Mouse (Mus musculus) liver, adult 2 months (tissue): ENCODE data around the gene Ifit3.

ENCODE experiments used
- CTCF ChIP-seq: fragments of 200-500 bp; IDR thresholded peaks from 2 replicates; pipeline ENCODE4 v1.5.1; 2011; ENCODE audit warnings: low read depth, low read length, control low read depth
- POLR2A ChIP-seq: fragments of 200-500 bp; IDR thresholded peaks from 2 replicates; pipeline ENCODE4 v1.6.1; 2011; ENCODE audit warnings: low read length, control low read depth; ENCODE audit not compliant: insufficient read depth; ENCODE audit errors: extremely low read depth

GRCm38 (mm10) chr19:34627496-34627895 lies 44.2 kb downstream of the Ifit3 start:
- TF ChIP-seq CTCF (no peak), POLR2A (no peak)
